Mouse (Mus musculus) adrenal gland, postnatal 10 days (tissue): ENCODE measurements at regions not wholly inside any gene's neighbourhood (a gene's known extent, or its start where the extent isn't known, plus 50 kb on each side); places are given as distances from the start of the nearest gene placed in this dataset.

Experiments used
- DNase-seq: peaks from one replicate; pipeline ENCODE4 v3.0.0; 2021; ENCODE audit warnings: mixed read lengths

DNA sequence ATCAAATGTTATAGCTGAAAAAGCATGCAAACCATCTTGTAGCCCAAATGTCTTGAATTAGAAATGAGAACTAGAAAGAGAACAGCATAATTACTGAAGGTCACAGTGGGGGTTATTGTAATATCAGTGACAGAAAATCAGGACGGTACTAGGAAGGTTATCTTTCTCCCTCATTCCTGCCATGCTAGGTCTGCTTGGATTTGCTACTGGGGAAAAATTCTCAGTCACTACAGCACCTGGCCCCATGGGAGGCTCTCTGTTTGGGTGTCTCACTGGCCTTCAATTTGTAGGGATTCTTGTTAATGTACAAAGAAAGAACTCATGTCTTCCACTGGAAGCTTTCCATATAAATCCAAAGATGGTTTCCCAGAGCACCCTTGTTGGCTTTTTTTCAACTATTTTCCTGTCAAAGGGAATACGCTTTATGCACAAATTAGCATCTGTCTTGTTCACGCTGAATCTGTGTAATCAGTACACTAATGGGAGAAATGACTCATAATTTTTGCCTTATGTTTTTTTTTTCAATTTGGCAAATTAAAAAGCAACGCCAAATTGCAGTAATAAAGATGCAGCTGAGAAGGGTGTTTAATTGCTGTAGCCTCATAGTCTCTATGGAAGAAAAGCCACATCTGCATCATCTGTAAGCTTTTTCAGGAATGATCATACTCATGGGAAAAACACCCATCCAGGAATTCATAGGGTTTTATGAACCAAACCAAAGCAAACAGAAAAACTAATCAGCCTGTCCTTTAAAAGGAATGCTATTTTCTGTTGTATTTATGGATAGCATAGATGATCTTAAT, 290.2 kb upstream of the Arhgef26 start:
- no peak for DNase-seq

GRCm38 (mm10) chr3:62054237-62054636, 283.9 kb upstream of the Arhgef26 start:
- no peak for DNase-seq

DNA sequence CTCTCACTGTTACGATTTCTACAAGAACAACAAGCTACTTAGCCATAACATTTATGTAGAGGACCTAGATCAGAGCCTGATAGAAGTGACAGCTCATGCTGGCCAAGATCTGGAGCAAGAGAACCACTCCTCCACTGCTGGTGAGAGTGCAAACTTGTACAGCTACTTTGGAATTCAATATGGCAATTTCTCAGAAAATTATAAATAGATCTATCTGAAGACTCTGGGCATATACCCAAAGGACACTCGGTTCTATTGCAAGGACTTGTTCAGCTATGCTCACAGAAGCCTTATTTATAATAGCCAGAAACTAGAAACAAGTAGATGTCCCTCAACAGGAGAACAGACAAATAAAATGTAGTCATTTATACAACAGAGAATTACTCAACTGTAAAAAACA, 259.6 kb upstream of the Arhgef26 start:
- no peak for DNase-seq

GRCm38 (mm10) chr3:62085544-62085943, 252.6 kb upstream of the Arhgef26 start:
- no peak for DNase-seq

GRCm38 (mm10) chr3:62087215-62087614, 250.9 kb upstream of the Arhgef26 start:
- no peak for DNase-seq

DNA sequence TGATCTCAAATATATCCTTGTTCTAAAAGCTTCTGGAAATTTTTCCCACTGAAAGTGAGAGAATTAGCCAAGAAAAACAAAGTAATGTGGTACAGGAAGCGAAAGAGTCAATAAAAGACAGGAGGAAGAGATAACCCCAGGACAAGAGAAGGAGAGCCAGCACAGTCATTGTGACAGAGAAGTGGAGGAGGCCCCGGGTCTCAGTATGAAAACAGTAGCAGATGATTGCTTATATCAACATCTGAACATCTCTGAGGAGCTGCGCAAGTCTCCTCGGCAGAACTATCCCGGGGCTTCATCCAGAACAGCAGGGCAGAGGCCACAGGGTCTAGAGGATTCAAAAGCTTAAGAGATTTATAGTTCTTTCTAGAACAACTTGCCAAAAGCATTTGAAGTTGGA, 235.0 kb upstream of the Arhgef26 start:
- peak; percentile 1 for DNase-seq

DNA sequence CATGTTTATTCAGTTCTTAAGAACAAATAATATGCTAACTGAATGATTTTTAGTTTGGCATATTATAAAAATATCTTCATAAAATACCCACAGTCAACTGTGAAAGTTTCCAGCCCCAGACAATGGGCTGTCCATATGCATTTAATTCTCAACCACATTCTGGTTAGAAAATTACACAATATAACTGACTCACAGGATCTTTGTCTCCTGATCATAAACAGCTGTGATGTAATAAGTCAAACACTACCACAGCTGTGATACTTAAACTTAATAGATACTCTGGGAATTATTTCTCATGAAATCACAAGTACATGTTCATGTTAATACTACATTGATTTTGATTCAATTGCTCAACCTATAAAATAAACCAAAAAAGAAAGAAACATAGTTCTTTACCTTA, 234.3 kb upstream of the Arhgef26 start:
- DNase-seq: no peak

DNA sequence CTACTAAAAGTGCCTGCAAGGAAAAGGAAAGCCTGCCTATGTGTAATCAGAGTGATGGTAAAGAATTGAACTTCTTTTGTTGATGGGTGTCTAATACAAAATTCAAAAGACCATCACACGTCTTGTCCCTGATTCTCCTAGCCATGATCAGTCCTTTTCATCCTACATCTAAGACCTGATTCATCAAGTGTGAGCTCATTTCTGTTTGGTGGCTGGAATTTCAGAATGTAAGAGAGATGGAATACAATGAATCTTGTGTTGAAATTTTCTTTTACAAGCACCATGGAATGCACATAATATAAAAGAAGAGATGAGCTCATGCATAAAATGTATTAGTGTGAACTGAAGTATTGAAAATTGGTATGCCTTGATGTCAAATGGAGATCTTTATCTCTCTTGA, 233.6 kb upstream of the Arhgef26 start:
- no peak for DNase-seq

DNA sequence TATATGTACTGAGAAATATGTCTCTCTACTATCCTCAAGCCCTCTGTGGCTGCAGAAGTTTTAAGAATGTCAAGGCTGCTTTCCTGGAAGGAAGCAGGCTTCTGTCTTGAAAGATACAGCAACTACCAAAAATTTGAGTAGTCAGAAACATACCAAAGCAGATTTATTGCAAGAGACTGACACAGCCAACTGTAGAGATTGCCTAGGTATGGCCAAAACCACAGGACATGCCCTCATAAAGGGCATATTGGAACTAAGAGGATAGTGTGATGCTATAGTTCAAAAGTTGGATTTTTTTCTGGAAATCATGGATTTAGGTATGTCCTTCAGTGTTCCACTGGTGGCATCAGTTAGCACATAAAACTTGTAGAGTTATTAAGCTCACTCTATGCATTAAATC, 230.8 kb upstream of the Arhgef26 start:
- DNase-seq: no peak
